Mouse (Mus musculus) stomach, postnatal 0 days (tissue): ENCODE data around the gene Xpo4. TPM values are rescaled to one million over a fixed set of nuclear protein-coding genes. Genes with fewer than 3 reads are reported as not detected.
A peak's percentile ranks its signal among the peaks of the same experiment; 100 is the strongest.

Source experiments
- ATAC-seq: fragments of 200-750 bp; cut with Nextera tagmentation; 2 replicates; pipeline ENCODE4 v1.8.0; 2017; ENCODE audit not compliant: low FRiP score, low TSS enrichment
- DNase-seq: peaks from one replicate; pipeline ENCODE4 v3.0.0-alpha.2; 2016; ENCODE audit warnings: low spot score
- H3K27ac ChIP-seq: fragments of 300-500 bp; sonication (generic); replicated peaks from 2 replicates; pipeline ENCODE4 v1.5.1; 2014; ENCODE audit warnings: mild to moderate bottlenecking, control low read depth
- H3K27me3 ChIP-seq: fragments of 300-500 bp; sonication (generic); 2 replicates; pipeline ENCODE4 v1.6.1; 2014; ENCODE audit warnings: low read length; ENCODE audit not compliant: control insufficient read depth, insufficient read depth
- H3K36me3 ChIP-seq: fragments of 300-500 bp; sonication (generic); 2 replicates; pipeline ENCODE4 v1.6.1; 2014; ENCODE audit warnings: low read length, mixed read lengths; ENCODE audit not compliant: control insufficient read depth, insufficient read depth
- H3K4me1 ChIP-seq: fragments of 300-500 bp; sonication (generic); replicated peaks from 2 replicates; pipeline ENCODE4 v1.6.1; 2014; ENCODE audit warnings: antibody characterized with exemption; ENCODE audit not compliant: control insufficient read depth, insufficient read depth
- H3K4me2 ChIP-seq: fragments of 300-500 bp; sonication (generic); replicated peaks from 2 replicates; pipeline ENCODE4 v1.6.1; 2014; ENCODE audit warnings: low read depth, mild to moderate bottlenecking, control low read depth, moderate library complexity
- H3K4me3 ChIP-seq: fragments of 300-500 bp; sonication (generic); 2 replicates; pipeline ENCODE4 v1.5.1; 2014; ENCODE audit warnings: low read depth, low read length, control low read depth
- H3K9ac ChIP-seq: fragments of 300-500 bp; sonication (generic); 2 replicates; pipeline ENCODE4 v1.6.1; 2014; ENCODE audit warnings: mild to moderate bottlenecking, low read length, control low read depth, mixed read lengths
- H3K9me3 ChIP-seq: fragments of 300-500 bp; sonication (generic); 2 replicates; pipeline ENCODE4 v1.6.1; 2016; ENCODE audit warnings: low read length; ENCODE audit not compliant: control insufficient read depth
- CTCF ChIP-seq: IDR thresholded peaks from 2 replicates; pipeline ENCODE4 v1.5.1; 2016; ENCODE audit warnings: antibody characterized with exemption, low read depth, mild to moderate bottlenecking, moderate library complexity
- EP300 ChIP-seq: optimal IDR thresholded peaks from 2 replicates; pipeline ENCODE3; 2016; ENCODE audit warnings: antibody characterized with exemption
- WGBS: fragments of 180-500 bp; shearing (Covaris S2); extraction: QIAGEN DNeasy Blood & Tissue Kit; methylation state at CpG from one replicate; pipeline ENCODE4 v1.1.7; 2014; 5-methylcytosine and 5-hydroxymethylcytosine counted together
- polyA plus RNA-seq: library from polyadenylated mRNA; unstranded; fragments of >200 nt; fragmentation: Nextera tagmentation; extraction: Ambion mirVana; gene quantifications from 2 replicates; pipeline ENCODE4 v1.2.1, GENCODE M21; 2015

The Xpo4 gene
- polyA plus RNA-seq, 1 experiment from 2014 or later, result 7.9 TPM

GRCm38 (mm10) chr14:57534961-57535360 lies 130.3 kb downstream of the Xpo4 start:
- 27% methylated on average over 8 of the region's 8 CpGs for WGBS
- Histone ChIP-seq H3K4me3 (no peak overlapping the region), H3K36me3 (no peaks in the 10 kb centered on the region), H3K9ac (peak overlapping the region; percentile 53; the same call in 1 of the 2 replicates), H3K27ac (peak overlapping the region; percentile 88), H3K4me1 (peaks cover 8% of the 10 kb centered on the region), H3K4me2 (peak overlapping the region; percentile 27), H3K9me3 (no peaks in the 10 kb centered on the region), H3K27me3 (no peaks in the 10 kb centered on the region)
- peak; percentile 53; the same call in 1 of the 2 replicates for ATAC-seq
- no peak for DNase-seq
- TF ChIP-seq EP300 (no peak), CTCF (peak; percentile 17; the same call in 1 of the 2 replicates)

GRCm38 (mm10) chr14:57534346-57534745 lies 130.9 kb downstream of the Xpo4 start:
- Histone ChIP-seq H3K27me3 (no peaks in the 10 kb centered on the region), H3K4me2 (no peak overlapping the region), H3K4me3 (no peak overlapping the region), H3K36me3 (no peaks in the 10 kb centered on the region), H3K9me3 (no peaks in the 10 kb centered on the region), H3K27ac (peak overlapping the region; percentile 88), H3K9ac (no peak overlapping the region), H3K4me1 (peaks cover 8% of the 10 kb centered on the region)
- DNase-seq, result no peak
- 27% methylated on average over 5 of the region's 5 CpGs for WGBS
- TF ChIP-seq EP300, result no peak
- TF ChIP-seq CTCF, result no peak
- no peak for ATAC-seq

GRCm38 (mm10) chr14:57533841-57534240 lies 131.4 kb downstream of the Xpo4 start:
- no peaks in the 10 kb centered on the region for H3K36me3 ChIP-seq
- H3K4me1 ChIP-seq, result peaks cover 8% of the 10 kb centered on the region
- 36% methylated on average over 11 of the region's 11 CpGs for WGBS
- H3K27ac ChIP-seq, result peak overlapping the region; percentile 88
- no peak overlapping the region for H3K4me2 ChIP-seq
- H3K9ac ChIP-seq, result no peak overlapping the region
- ATAC-seq (no peak), DNase-seq (no peak)
- H3K27me3 ChIP-seq, result no peaks in the 10 kb centered on the region
- H3K4me3 ChIP-seq, result no peak overlapping the region
- H3K9me3 ChIP-seq, result no peaks in the 10 kb centered on the region
- TF ChIP-seq CTCF, result no peak
- no peak for TF ChIP-seq EP300

GRCm38 (mm10) chr14:57533214-57533613 lies 132.0 kb downstream of the Xpo4 start:
- Histone ChIP-seq H3K4me3 (no peak overlapping the region), H3K27ac (no peak overlapping the region), H3K27me3 (no peaks in the 10 kb centered on the region), H3K9me3 (no peaks in the 10 kb centered on the region), H3K36me3 (no peaks in the 10 kb centered on the region), H3K9ac (no peak overlapping the region), H3K4me2 (no peak overlapping the region), H3K4me1 (peaks cover 8% of the 10 kb centered on the region)
- 52% methylated on average over 3 of the region's 3 CpGs for WGBS
- TF ChIP-seq EP300 (no peak), CTCF (peak; percentile 88)
- DNase-seq, result peak; percentile 59
- ATAC-seq, result no peak

- no peak for TF ChIP-seq CTCF
- no peak for TF ChIP-seq EP300
- WGBS, result 96% methylated on average over 3 of the region's 3 CpGs
- H3K27me3 ChIP-seq, result no peaks in the 10 kb centered on the region
- H3K4me2 ChIP-seq, result no peak overlapping the region
- H3K4me1 ChIP-seq, result peaks cover 5% of the 10 kb centered on the region
- no peaks in the 10 kb centered on the region for H3K9me3 ChIP-seq
- H3K27ac ChIP-seq, result no peak overlapping the region
- no peak for DNase-seq
- no peak for ATAC-seq
- no peak overlapping the region for H3K4me3 ChIP-seq
- H3K9ac ChIP-seq, result no peak overlapping the region
- H3K36me3 ChIP-seq, result no peaks in the 10 kb centered on the region
Observed at GRCm38 (mm10) chr14:57532577-57532976, 132.7 kb downstream of the Xpo4 start.

GRCm38 (mm10) chr14:57529786-57530515 lies 135.3 kb downstream of the Xpo4 start:
- no peak for ATAC-seq
- Histone ChIP-seq H3K27me3 (no peaks in the 10 kb centered on the region), H3K4me2 (no peak overlapping the region), H3K4me3 (no peak overlapping the region), H3K9ac (no peak overlapping the region), H3K36me3 (no peaks in the 10 kb centered on the region), H3K27ac (no peak overlapping the region), H3K9me3 (no peaks in the 10 kb centered on the region), H3K4me1 (peaks cover 5% of the 10 kb centered on the region)
- TF ChIP-seq CTCF (no peak), EP300 (no peak)
- DNase-seq, result no peak
- WGBS, result 62% methylated on average over 5 of the region's 5 CpGs
